In genomic region chr3:115553848-115554515, GRCm38 (mm10) we compare ENCODE assay signal across 8 mouse cellular contexts.
DNase-seq lines count a peak whose midpoint lies in the region; ATAC-seq and TF ChIP-seq lines count a peak whose summit lies in the region.

No protein-coding gene starts in this region.

- no peaks in the 10 kb centered on the region for H3K9me3 ChIP-seq in kidney, embryonic 15.5 days (replicated peaks)
- no peaks in the 10 kb centered on the region for H3K9me3 ChIP-seq in stomach, postnatal 0 days (ENCODE audit: control insufficient read depth, low read length)

- DNase-seq in cerebellum, adult 9-11 months: peak; percentile 10
- DNase-seq in cerebellum, postnatal 4 days (ENCODE audit: low spot score in 2 of 2): no peak
- DNase-seq in spleen, postnatal 36 days (ENCODE audit: low spot score in 2 of 2): peak; percentile 50 to 53
- no peak for DNase-seq in spleen, adult 12 weeks (ENCODE audit: low spot score)
- no peak for DNase-seq in stomach, postnatal 0 days (ENCODE audit: low spot score)
- DNase-seq in layer of hippocampus, postnatal 14 days (ENCODE audit: low spot score in 2 of 2): no peak
- DNase-seq in lung, postnatal 36 days: no peak

- H3K9ac ChIP-seq in kidney, embryonic 15.5 days: no peak overlapping the region
- H3K9ac ChIP-seq in stomach, postnatal 0 days (ENCODE audit: low read length): no peak overlapping the region

- no peak overlapping the region for H3K27ac ChIP-seq in kidney, embryonic 15.5 days
- no peak overlapping the region for H3K27ac ChIP-seq in stomach, postnatal 0 days (replicated peaks)

- H3K36me3 ChIP-seq in kidney, embryonic 15.5 days: no peaks in the 10 kb centered on the region
- H3K36me3 ChIP-seq in stomach, postnatal 0 days (ENCODE audit: control insufficient read depth, insufficient read depth, low read length): no peaks in the 10 kb centered on the region

- no peak for TF ChIP-seq EP300 in stomach, postnatal 0 days (optimal IDR thresholded peaks at IDR 0.05)

- ATAC-seq in kidney, embryonic 15.5 days (replicated peaks; ENCODE audit: low FRiP score): peak; percentile 66
- no peak for ATAC-seq in stomach, postnatal 0 days (ENCODE audit: low FRiP score, low TSS enrichment)

- H3K4me3 ChIP-seq in kidney, embryonic 15.5 days (replicated peaks): no peak overlapping the region
- no peak overlapping the region for H3K4me3 ChIP-seq in stomach, postnatal 0 days (ENCODE audit: low read depth, low read length)

- 53% methylated on average over 10 of the region's 10 CpGs for WGBS in kidney, embryonic 15.5 days
- 60% methylated on average over 10 of the region's 10 CpGs for WGBS in stomach, postnatal 0 days

- no peaks in the 10 kb centered on the region for H3K27me3 ChIP-seq in kidney, embryonic 15.5 days
- H3K27me3 ChIP-seq in stomach, postnatal 0 days (ENCODE audit: control insufficient read depth, insufficient read depth, low read length): no peaks in the 10 kb centered on the region

- peak; percentile 27 for TF ChIP-seq CTCF in stomach, postnatal 0 days (IDR thresholded peaks at IDR 0.05; ENCODE audit: low read depth)

- H3K4me2 ChIP-seq in kidney, embryonic 15.5 days: no peak overlapping the region
- no peak overlapping the region for H3K4me2 ChIP-seq in stomach, postnatal 0 days (replicated peaks; ENCODE audit: low read depth)

- H3K4me1 ChIP-seq in kidney, embryonic 15.5 days: peaks cover 3% of the 10 kb centered on the region; the same call in 1 of the 2 replicates
- no peaks in the 10 kb centered on the region for H3K4me1 ChIP-seq in stomach, postnatal 0 days (replicated peaks; ENCODE audit: control insufficient read depth, insufficient read depth)

Comparison
In these comparisons a context has a peak if more than half of its experiments do, and no peak if none do; other contexts are left out.
1. DNase-seq: peak in cerebellum, adult 9-11 months (single experiment) and spleen, postnatal 36 days (2 of 2); none in cerebellum, postnatal 4 days (0 of 2), spleen, adult 12 weeks (single experiment), stomach, postnatal 0 days (single experiment), layer of hippocampus, postnatal 14 days (0 of 2) and lung, postnatal 36 days (single experiment).